In genomic region chr16:31182576-31182975, GRCm38 (mm10) we compare ENCODE assay signal across 12 mouse cellular contexts. TPM values are rescaled to one million over a fixed set of nuclear protein-coding genes. Genes with fewer than 3 reads are reported as not detected.
A peak's percentile ranks its signal among the peaks of the same experiment; 100 is the strongest.
DNase-seq lines count a peak whose midpoint lies in the region; ATAC-seq and TF ChIP-seq lines count a peak whose summit lies in the region.
"Had no signal": no experiment of that assay in that cellular context is flagged by ENCODE, and none has a peak within 500 bp of the region (broad histone marks: within the 10 kb centered on the region; RNA-seq: fewer than 3 reads in every experiment).

No protein-coding gene starts in this region.

- H3K9ac ChIP-seq in stomach, postnatal 0 days (ENCODE audit: low read length) = no peak overlapping the region
- H3K9ac ChIP-seq: hindbrain, embryonic 15.5 days; liver, embryonic 14.5 days; midbrain, embryonic 15.5 days had no signal

- intact Hi-C loops in heart, postnatal 10 days (cut with DNase I) = no loop called here
- intact Hi-C loops in heart, postnatal 25 days (cut with DNase I) = no loop called here

- 0 out of 2 replicates have a peak overlapping the region, but pooled peaks have one; percentile 18 for H3K27ac ChIP-seq in stomach, postnatal 0 days (replicated peaks)
- H3K27ac ChIP-seq: hindbrain, embryonic 15.5 days; liver, embryonic 14.5 days; midbrain, embryonic 15.5 days had no signal

- 63% methylated on average over 9 of the region's 9 CpGs for WGBS in stomach, postnatal 0 days

- no peaks in the 10 kb centered on the region for H3K9me3 ChIP-seq in megakaryocyte, embryonic 14.5 days
- no peaks in the 10 kb centered on the region for H3K9me3 ChIP-seq in stomach, postnatal 0 days (ENCODE audit: control insufficient read depth, low read length)
- H3K9me3 ChIP-seq: G1E; hindbrain, embryonic 15.5 days; midbrain, embryonic 15.5 days had no signal

- H3K4me1 ChIP-seq in megakaryocyte, embryonic 14.5 days = peaks cover 65% of the 10 kb centered on the region
- peaks cover 2% of the 10 kb centered on the region for H3K4me1 ChIP-seq in stomach, postnatal 0 days (replicated peaks; ENCODE audit: control insufficient read depth, insufficient read depth)

- H3K4me2 ChIP-seq in stomach, postnatal 0 days (replicated peaks; ENCODE audit: low read depth) = no peak overlapping the region
- H3K4me2 ChIP-seq: hindbrain, embryonic 15.5 days; midbrain, embryonic 15.5 days had no signal

- TF ChIP-seq EP300 in stomach, postnatal 0 days (optimal IDR thresholded peaks at IDR 0.05) = no peak

- no peak for TF ChIP-seq CTCF in stomach, postnatal 0 days (IDR thresholded peaks at IDR 0.05; ENCODE audit: low read depth)

- H3K36me3 ChIP-seq in megakaryocyte, embryonic 14.5 days (replicated peaks; ENCODE audit: low read length) = peaks cover 4% of the 10 kb centered on the region
- no peaks in the 10 kb centered on the region for H3K36me3 ChIP-seq in stomach, postnatal 0 days (ENCODE audit: control insufficient read depth, insufficient read depth, low read length)
- H3K36me3 ChIP-seq: hindbrain, embryonic 15.5 days; midbrain, embryonic 15.5 days had no signal

- H3K27me3 ChIP-seq in megakaryocyte, embryonic 14.5 days (replicated peaks) = no peaks in the 10 kb centered on the region
- no peaks in the 10 kb centered on the region for H3K27me3 ChIP-seq in stomach, postnatal 0 days (ENCODE audit: control insufficient read depth, insufficient read depth, low read length)
- H3K27me3 ChIP-seq: hindbrain, embryonic 15.5 days; midbrain, embryonic 15.5 days had no signal

- peak; percentile 70 for ATAC-seq in cerebellum, adult (ENCODE audit: insufficient number of reproducible peaks, low FRiP score, low TSS enrichment)
- ATAC-seq in megakaryocyte, adult 5-6 weeks (ENCODE audit: poor library complexity, severe bottlenecking) = no peak
- 0 out of 2 replicates have a peak, but pooled peaks have one; percentile 49 for ATAC-seq in stomach, postnatal 0 days (ENCODE audit: low FRiP score, low TSS enrichment)
- ATAC-seq: midbrain, embryonic 15.5 days had no signal

- peak overlapping the region; percentile 71 for H3K4me3 ChIP-seq in megakaryocyte, embryonic 14.5 days (replicated peaks)
- no peak overlapping the region for H3K4me3 ChIP-seq in stomach, postnatal 0 days (ENCODE audit: low read depth, low read length)
- H3K4me3 ChIP-seq: hindbrain, embryonic 15.5 days; midbrain, embryonic 15.5 days had no signal

- DNase-seq in cerebellum, adult 8-10 months = no peak
- peak; percentile 25 to 35 for DNase-seq in heart, postnatal 10 days
- DNase-seq in heart, postnatal 25 days (ENCODE audit: low spot score) = no peak
- DNase-seq in stomach, postnatal 0 days (ENCODE audit: low spot score) = no peak
- no peak for DNase-seq in B cell, adult 2 months

RNA-seq across cellular contexts. Expression of gene Acap2, which starts 18.5 kb away (rescaled TPM):
- 10 to 100 TPM; 31.5 to 34.7 TPM for total RNA-seq in heart, postnatal 10 days (2021)
- 10 to 100 TPM; 18.2 to 23.9 TPM for total RNA-seq in heart, postnatal 25 days (2021)
- polyA plus RNA-seq in megakaryocyte, embryonic 14.5 days (2012; ENCODE audit: insufficient read depth, low replicate concordance) = 1.0 and 2.2 TPM in 2 replicates
- total RNA-seq in megakaryocyte, adult 5-6 weeks (2015) = 60.7 and 61.6 TPM in 2 replicates
- total RNA-seq in megakaryocyte, adult 5-6 weeks (2017) = 90.0 and 98.9 TPM in 2 replicates
- 12.9 and 14.8 TPM in 2 replicates for polyA plus RNA-seq in stomach, postnatal 0 days (2015; fragmentation: Nextera tagmentation; extraction: Ambion mirVana)

Comparison
In these comparisons a context has a peak if more than half of its experiments do, and no peak if none do; other contexts are left out.
1. DNase-seq: peak in heart, postnatal 10 days (2 of 2); none in cerebellum, adult 8-10 months (single experiment), heart, postnatal 25 days (single experiment), stomach, postnatal 0 days (single experiment) and B cell, adult 2 months (0 of 2).